Mouse (Mus musculus) thymus, adult 2 months (tissue): ENCODE results near the gene Ciz1. TPM values are rescaled to one million over a fixed set of nuclear protein-coding genes. Genes with fewer than 3 reads are reported as not detected.

Source experiments
- DNase-seq: peaks from one replicate; pipeline ENCODE4 v3.0.0; 2021
- H3K27ac ChIP-seq: fragments of 200-500 bp; 2 replicates; pipeline ENCODE4 v1.5.1; 2012; ENCODE audit warnings: low read length, control low read depth; ENCODE audit not compliant: control insufficient read depth, insufficient read depth
- H3K27me3 ChIP-seq: fragments of 200-500 bp; 2 replicates; pipeline ENCODE4 v1.6.1; 2012; ENCODE audit warnings: mild to moderate bottlenecking, low read length, moderate library complexity, mixed read lengths; ENCODE audit not compliant: control insufficient read depth, insufficient read depth
- H3K36me3 ChIP-seq: fragments of 200-500 bp; 2 replicates; pipeline ENCODE4 v1.6.1; 2012; ENCODE audit warnings: mild to moderate bottlenecking, low read length, moderate library complexity; ENCODE audit not compliant: control insufficient read depth, insufficient read depth
- H3K4me1 ChIP-seq: fragments of 200-500 bp; replicated peaks from 2 replicates; pipeline ENCODE4 v1.6.1; 2012; ENCODE audit warnings: low read length; ENCODE audit not compliant: control insufficient read depth, insufficient read depth
- H3K4me3 ChIP-seq: fragments of 200-500 bp; 2 replicates; pipeline ENCODE4 v1.5.1; 2012; ENCODE audit warnings: mild to moderate bottlenecking, low read length, control low read depth, moderate library complexity; ENCODE audit not compliant: control insufficient read depth, insufficient read depth
- CTCF ChIP-seq: fragments of 200-500 bp; IDR thresholded peaks from 2 replicates; pipeline ENCODE4 v1.5.1; 2012; ENCODE audit warnings: mild to moderate bottlenecking, control low read depth, low read length, moderate library complexity, borderline replicate concordance; ENCODE audit not compliant: control insufficient read depth, poor library complexity, insufficient read depth; ENCODE audit errors: extremely low read depth
- POLR2A ChIP-seq: fragments of 200-500 bp; IDR thresholded peaks from 2 replicates; pipeline ENCODE4 v1.6.1; 2012; ENCODE audit warnings: mild to moderate bottlenecking, low read length, control low read depth, moderate library complexity; ENCODE audit not compliant: control insufficient read depth, poor library complexity, insufficient read depth; ENCODE audit errors: extremely low read depth
- WGBS: fragments of 180-500 bp; shearing (Covaris S2); methylation state at CpG from one replicate; pipeline ENCODE4 v1.1.7; 2018; 5-methylcytosine and 5-hydroxymethylcytosine counted together
- polyA plus RNA-seq: library from polyadenylated mRNA; depleted of rRNA; stranded (reverse); fragments of >200 nt; gene quantifications from 2 replicates; pipeline ENCODE4 v1.2.3, GENCODE M21; 2012

Ciz1 gene
- polyA plus RNA-seq, 1 experiment, result 517 TPM

- DNase-seq, result no peak
- no peaks in the 10 kb centered on the region for H3K27me3 ChIP-seq
- no peak for TF ChIP-seq CTCF
- no peak for TF ChIP-seq POLR2A
- WGBS, result 97% methylated on average over 8 of the region's 8 CpGs
- no peak overlapping the region for H3K4me3 ChIP-seq
- peaks cover 53% of the 10 kb centered on the region for H3K36me3 ChIP-seq
- H3K4me1 ChIP-seq, result no peaks in the 10 kb centered on the region
- no peak overlapping the region for H3K27ac ChIP-seq
These were observed 65.4 kb downstream of the Ciz1 start for GRCm38 (mm10) chr2:32417486-32417885.

- peaks cover 6% of the 10 kb centered on the region for H3K4me1 ChIP-seq
- no peaks in the 10 kb centered on the region for H3K27me3 ChIP-seq
- 92% methylated on average over 12 of the region's 12 CpGs for WGBS
- no peak for DNase-seq
- H3K27ac ChIP-seq, result no peak overlapping the region
- H3K36me3 ChIP-seq, result peaks cover 53% of the 10 kb centered on the region
- TF ChIP-seq CTCF (no peak), POLR2A (no peak)
- H3K4me3 ChIP-seq, result no peak overlapping the region
These were observed 66.5 kb downstream of the Ciz1 start for GRCm38 (mm10) chr2:32418430-32419151.

- Histone ChIP-seq H3K4me1 (peaks cover 11% of the 10 kb centered on the region), H3K27ac (no peak overlapping the region), H3K36me3 (peaks cover 53% of the 10 kb centered on the region), H3K4me3 (no peak overlapping the region), H3K27me3 (no peaks in the 10 kb centered on the region)
- DNase-seq, result no peak
- 94% methylated on average over 3 of the region's 3 CpGs for WGBS
- TF ChIP-seq POLR2A (no peak), CTCF (no peak)
These were observed 67.2 kb downstream of the Ciz1 start for GRCm38 (mm10) chr2:32419359-32419758.

- TF ChIP-seq POLR2A (no peak), CTCF (no peak)
- H3K36me3 ChIP-seq, result peaks cover 49% of the 10 kb centered on the region
- no peak for DNase-seq
- no peak overlapping the region for H3K27ac ChIP-seq
- H3K27me3 ChIP-seq, result no peaks in the 10 kb centered on the region
- no peak overlapping the region for H3K4me3 ChIP-seq
- H3K4me1 ChIP-seq, result peaks cover 11% of the 10 kb centered on the region
- 95% methylated on average over 12 of the region's 12 CpGs for WGBS
These were observed 68.0 kb downstream of the Ciz1 start for GRCm38 (mm10) chr2:32420066-32420608.

- 96% methylated on average over 6 of the region's 6 CpGs for WGBS
- no peak overlapping the region for H3K27ac ChIP-seq
These were observed 68.5 kb downstream of the Ciz1 start for GRCm38 (mm10) chr2:32420647-32421046.

GRCm38 (mm10) chr2:32421851-32422251, 69.7 kb downstream of the Ciz1 start:
- Histone ChIP-seq H3K27me3 (no peaks in the 10 kb centered on the region), H3K27ac (no peak overlapping the region), H3K4me3 (no peak overlapping the region), H3K4me1 (peaks cover 11% of the 10 kb centered on the region), H3K36me3 (peaks cover 34% of the 10 kb centered on the region)
- TF ChIP-seq POLR2A, result no peak
- TF ChIP-seq CTCF, result no peak
- 96% methylated on average over 6 of the region's 6 CpGs for WGBS
- DNase-seq, result no peak

More at GRCm38 (mm10) chr2:32420647-32421046, 68.5 kb downstream of the Ciz1 start:
- peaks cover 45% of the 10 kb centered on the region for H3K36me3 ChIP-seq
- no peak for DNase-seq
- H3K4me1 ChIP-seq, result peaks cover 11% of the 10 kb centered on the region
- no peak overlapping the region for H3K4me3 ChIP-seq
- H3K27me3 ChIP-seq, result no peaks in the 10 kb centered on the region
- TF ChIP-seq POLR2A, result no peak
- no peak for TF ChIP-seq CTCF
